Mouse (Mus musculus) ES-Bruce4 (cell line): ENCODE measurements at regions not wholly inside any gene's neighbourhood (a gene's known extent, or its start where the extent isn't known, plus 50 kb on each side); places are given as distances from the start of the nearest gene placed in this dataset.

Experiments
- CTCF ChIP-seq: IDR thresholded peaks from one replicate; pipeline ENCODE4 v1.8.1; 2011; ENCODE audit warnings: low read depth, low read length
- EP300 ChIP-seq: IDR thresholded peaks from 2 replicates; pipeline ENCODE4 v1.6.1; 2011; ENCODE audit warnings: low read depth, low read length; ENCODE audit not compliant: insufficient read depth
- POLR2A ChIP-seq: IDR thresholded peaks from one replicate; pipeline ENCODE4 v1.8.1; 2011; ENCODE audit warnings: low read length; ENCODE audit not compliant: insufficient read depth

GRCm38 (mm10) chr7:40636369-40636768 is 261.8 kb upstream of the Vstm2b start:
- TF ChIP-seq CTCF (no peak), POLR2A (no peak), EP300 (no peak)
